Mouse (Mus musculus) v-Abl transformed pro-B cells (cell line): ENCODE data around the gene Nectin1.

Source experiments
- in situ Hi-C, 2 experiments: fragments of 400-800 bp; cut with MboI; formaldehyde crosslinking; loops; one replicate each; pipeline ENCODE4 v1.15.1; 2025; ENCODE audit not compliant: unreplicated experiment in 2 of 2

The Nectin1 gene

DNA sequence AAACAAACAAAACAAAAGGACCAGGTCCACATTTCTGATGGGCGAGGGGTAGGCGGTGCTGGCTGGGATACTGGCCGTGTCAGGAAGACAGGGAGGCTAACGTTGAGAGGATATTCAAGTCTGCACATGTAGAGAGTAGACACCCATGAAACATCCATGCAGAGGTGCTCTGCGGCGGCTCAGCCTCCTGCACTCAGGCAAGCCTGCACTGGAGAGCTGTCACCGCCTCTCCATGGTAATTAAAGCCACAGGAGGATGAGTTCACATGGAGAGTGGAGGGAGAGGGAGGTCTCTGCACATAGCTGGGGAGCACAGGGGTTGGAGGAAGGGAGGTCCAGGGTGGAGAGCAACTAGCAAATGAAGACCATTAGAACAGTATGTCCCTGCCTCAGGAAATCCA lies 107.4 kb downstream of the Nectin1 start:
- in situ Hi-C loops: no loop called here

DNA sequence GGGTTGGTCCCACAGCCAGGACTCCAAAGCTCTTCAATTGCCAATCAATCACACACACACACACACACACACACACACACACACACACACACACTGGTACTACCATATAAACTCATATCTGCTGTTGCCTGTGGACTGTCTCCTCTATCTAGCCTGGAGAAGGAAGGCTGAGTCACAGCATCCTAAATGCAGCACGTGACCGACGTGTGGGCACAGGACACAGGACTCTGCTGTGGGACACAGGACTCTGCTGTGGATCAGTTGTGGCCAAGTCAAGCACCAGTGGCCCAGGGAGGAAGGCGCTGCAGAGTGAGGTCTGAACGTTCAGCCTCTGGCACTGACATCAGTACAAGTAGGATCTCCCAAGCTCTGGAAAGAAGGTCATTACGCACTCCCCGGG lies 112.1 kb downstream of the Nectin1 start:
- in situ Hi-C loops: no loop called here
